Mouse (Mus musculus) spleen, adult 18-20 months (tissue): Measurements from ENCODE around the gene Tex36.

ENCODE experiments used
- DNase-seq, 2 experiments: peaks; one replicate each; pipeline ENCODE4 v3.0.0; 2022; ENCODE audit warnings: mixed read lengths in 2 of 2

The Tex36 gene

GRCm38 (mm10) chr7:133602058-133602457 lies at the start of gene Tex36:
TSS of gene Tex36 (minus strand) at chr7:133602158.
- DNase-seq: no peak

GRCm38 (mm10) chr7:133645716-133646115 lies 43.8 kb upstream of the Tex36 start:
- no peak for DNase-seq

- no peak for DNase-seq
Measured at GRCm38 (mm10) chr7:133638821-133639220, 36.9 kb upstream of the Tex36 start.

GRCm38 (mm10) chr7:133638306-133638705 lies 36.3 kb upstream of the Tex36 start:
- DNase-seq: no peak

GRCm38 (mm10) chr7:133637361-133638305 lies 35.7 kb upstream of the Tex36 start, which contains the start of gene Edrf1:
TSS of gene Edrf1 (plus strand) at chr7:133637543.
- DNase-seq: peak; percentile 94 to 96

- DNase-seq: peak; percentile 73 to 86
Measured at GRCm38 (mm10) chr7:133636738-133637352, 34.9 kb upstream of the Tex36 start.

GRCm38 (mm10) chr7:133634932-133635650 lies 33.1 kb upstream of the Tex36 start:
- no peak for DNase-seq

GRCm38 (mm10) chr7:133632476-133632875 lies 30.5 kb upstream of the Tex36 start:
- DNase-seq: peak; percentile 12 to 63

GRCm38 (mm10) chr7:133630821-133631220 lies 28.9 kb upstream of the Tex36 start:
- DNase-seq: no peak

- no peak for DNase-seq
Measured at GRCm38 (mm10) chr7:133627184-133627936, 25.4 kb upstream of the Tex36 start.

GRCm38 (mm10) chr7:133623226-133623625 lies 21.3 kb upstream of the Tex36 start:
- no peak for DNase-seq

GRCm38 (mm10) chr7:133620721-133621120 lies 18.8 kb upstream of the Tex36 start:
- DNase-seq: no peak

- no peak for DNase-seq
Measured at GRCm38 (mm10) chr7:133612981-133613380, 11.0 kb upstream of the Tex36 start.

- DNase-seq: no peak
Measured at GRCm38 (mm10) chr7:133609585-133609984, 7.6 kb upstream of the Tex36 start.

- DNase-seq: no peak
Measured at GRCm38 (mm10) chr7:133608631-133609340, 6.8 kb upstream of the Tex36 start.

GRCm38 (mm10) chr7:133607883-133608575 lies 6.1 kb upstream of the Tex36 start:
- DNase-seq: no peak

- no peak for DNase-seq
Measured at GRCm38 (mm10) chr7:133607331-133607730, 5.4 kb upstream of the Tex36 start.

- DNase-seq: no peak
Measured at GRCm38 (mm10) chr7:133604427-133605081, 2.6 kb upstream of the Tex36 start.

GRCm38 (mm10) chr7:133603156-133603555 lies 1.2 kb upstream of the Tex36 start:
- no peak for DNase-seq

- DNase-seq: no peak
Measured at GRCm38 (mm10) chr7:133600558-133600957, 1.4 kb downstream of the Tex36 start.

GRCm38 (mm10) chr7:133591750-133592149 lies 10.2 kb downstream of the Tex36 start:
- DNase-seq: no peak
